Mouse (Mus musculus) ovary, adult 18-20 months (tissue): ENCODE measurements around the gene Bcas3.

Source experiments
- DNase-seq: peaks from one replicate; pipeline ENCODE4 v3.0.0; 2022; ENCODE audit warnings: low spot score, mixed read lengths

Bcas3 gene

DNA sequence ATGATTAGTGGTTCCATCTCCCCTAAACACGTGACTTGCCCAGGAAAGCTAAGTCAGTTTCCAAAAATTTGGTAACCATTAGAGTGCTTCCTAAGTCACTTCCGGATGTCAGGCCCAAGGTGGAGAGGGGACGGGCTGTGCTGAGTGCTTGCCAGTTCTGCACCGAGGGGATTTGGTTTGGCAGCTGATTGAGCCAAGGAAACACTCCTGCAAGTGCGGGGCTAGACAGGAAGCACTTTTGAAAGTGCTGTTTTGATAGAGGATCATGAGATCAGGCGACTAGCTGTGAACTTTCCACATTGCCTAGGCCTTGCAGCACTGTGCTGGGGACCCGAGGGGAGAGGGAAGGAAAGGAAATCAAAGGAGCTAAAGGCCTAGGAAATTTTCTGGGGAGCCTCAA is 262.5 kb downstream of the Bcas3 start:
- DNase-seq, result no peak

DNA sequence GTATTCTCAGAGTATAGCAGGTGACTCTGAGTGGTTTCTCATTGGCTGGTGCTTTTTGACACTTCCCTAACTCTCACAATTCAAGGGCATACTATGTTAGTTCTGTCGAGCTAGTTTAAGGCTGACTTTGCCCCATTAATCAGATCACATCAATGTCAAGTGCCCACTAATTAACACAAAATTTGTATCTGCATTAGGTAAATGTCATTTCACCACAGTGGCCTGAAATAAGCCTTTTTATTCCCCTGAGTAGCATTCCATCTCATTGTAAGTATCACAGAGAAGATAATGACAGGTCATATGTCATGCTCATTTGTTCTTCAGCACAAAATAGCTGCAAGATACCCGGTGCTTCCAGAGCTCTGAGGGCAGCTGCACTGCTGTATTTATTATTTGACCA is 268.5 kb downstream of the Bcas3 start:
- no peak for DNase-seq

DNA sequence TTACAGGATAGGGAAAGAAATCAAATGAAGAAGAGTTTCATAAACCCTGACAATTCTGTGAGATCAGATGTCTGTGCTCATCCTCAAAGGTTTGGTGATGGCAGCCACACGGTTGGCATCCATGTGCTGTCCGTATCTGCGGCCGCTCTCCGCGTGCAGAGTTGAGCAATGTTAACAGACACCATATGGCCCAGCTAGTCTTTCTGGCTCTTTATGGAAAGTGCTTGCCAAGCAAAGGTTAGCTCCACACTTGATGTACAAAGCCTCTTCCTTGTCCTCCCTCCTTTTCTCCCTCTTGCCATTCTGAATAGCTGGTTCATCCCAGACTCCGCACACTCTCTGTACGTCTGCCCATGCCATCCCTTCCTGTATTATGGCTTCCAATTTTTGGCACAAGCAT is 269.0 kb downstream of the Bcas3 start:
- DNase-seq, result no peak

DNA sequence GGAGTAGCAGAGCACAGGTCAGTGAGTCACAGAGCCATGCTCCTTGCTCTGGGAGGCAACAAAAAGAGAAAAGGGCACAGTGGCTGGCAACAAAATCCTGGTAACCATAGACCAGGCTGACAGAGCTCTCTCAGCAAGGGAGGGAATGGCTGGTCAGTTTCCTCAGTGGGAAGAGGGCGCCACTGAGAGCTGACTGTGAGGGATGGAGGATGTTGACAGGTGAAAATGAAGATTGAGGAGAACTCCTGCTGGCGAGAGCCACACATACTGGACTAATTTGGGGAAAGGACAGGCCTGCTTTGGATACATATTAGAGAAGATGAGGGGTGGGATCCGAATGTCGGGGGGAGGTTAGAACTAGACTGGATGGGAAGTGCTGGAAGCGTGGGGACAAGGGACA is 272.2 kb downstream of the Bcas3 start:
- no peak for DNase-seq

DNA sequence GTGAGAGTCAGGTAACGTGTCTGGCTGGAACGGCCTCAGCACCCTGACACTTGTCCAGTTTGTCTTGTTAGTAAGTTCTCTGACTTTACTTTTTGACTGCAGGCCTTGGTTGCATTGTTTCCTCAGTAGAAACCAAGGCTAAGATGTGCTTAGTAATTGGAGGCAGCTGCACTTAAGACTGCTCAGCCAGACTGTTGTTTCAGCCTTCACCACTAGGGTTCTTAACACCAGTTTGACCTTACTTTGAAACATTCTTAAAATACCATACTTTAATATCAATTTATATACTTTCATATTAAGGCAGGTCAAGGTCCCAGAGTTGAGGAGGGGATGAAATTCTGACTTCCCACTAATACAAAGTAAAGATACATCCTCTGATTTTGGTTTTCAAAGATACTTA is 273.9 kb downstream of the Bcas3 start:
- no peak for DNase-seq

DNA sequence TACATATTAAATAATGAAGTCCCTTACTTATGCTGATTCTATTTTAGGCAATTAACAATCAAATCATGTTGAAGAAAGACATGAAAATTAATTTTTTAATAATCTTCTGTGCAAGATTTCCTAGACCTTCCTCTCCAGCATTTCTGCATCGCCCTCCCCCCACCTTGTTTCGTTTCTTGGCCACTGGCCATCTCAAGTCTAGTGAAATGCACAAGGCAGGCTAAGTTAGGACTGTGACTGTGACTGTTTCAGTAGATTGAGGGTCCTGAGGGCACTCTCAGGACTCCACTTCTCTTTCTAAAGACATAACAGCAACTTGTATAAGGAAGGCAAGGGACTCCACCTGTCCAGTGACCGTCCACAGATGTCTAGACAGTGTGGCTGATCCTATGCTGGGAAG is 274.4 kb downstream of the Bcas3 start:
- DNase-seq, result no peak

DNA sequence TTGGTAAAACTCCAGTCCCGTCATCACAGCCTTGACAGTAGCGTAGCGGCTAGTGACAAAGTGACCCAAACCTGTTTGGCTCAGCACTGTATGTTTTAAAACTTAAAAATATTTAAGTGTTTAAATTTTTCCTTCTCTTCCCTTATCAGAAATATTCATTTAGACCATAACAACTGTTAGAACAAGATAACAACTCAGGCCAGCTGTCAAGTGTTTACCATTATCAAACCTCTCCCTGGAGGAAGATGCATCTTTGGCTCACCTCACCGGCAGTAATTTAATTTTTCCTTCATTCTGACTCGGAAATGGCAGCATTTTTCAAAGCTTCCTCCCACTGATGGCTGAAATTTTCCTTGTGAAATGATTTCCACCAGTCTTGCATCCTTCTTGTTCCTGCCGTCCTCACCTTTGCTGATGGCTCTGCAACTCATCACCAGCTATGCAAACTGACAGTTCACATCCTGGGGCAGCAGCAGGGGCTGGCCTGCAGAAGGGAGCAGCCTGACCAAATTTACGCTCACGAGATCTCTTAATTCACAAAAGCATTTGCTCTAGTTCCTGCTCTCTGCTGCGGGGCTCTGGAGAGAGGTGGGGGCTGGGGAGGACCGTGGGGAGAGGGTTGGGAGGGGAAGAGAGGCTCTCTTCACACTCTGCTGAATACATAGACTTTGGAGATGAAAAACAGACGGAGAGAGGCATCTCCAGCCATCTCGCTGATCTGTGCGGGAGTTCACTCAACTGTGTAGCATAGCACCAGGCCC is 275.5 kb downstream of the Bcas3 start:
- no peak for DNase-seq

DNA sequence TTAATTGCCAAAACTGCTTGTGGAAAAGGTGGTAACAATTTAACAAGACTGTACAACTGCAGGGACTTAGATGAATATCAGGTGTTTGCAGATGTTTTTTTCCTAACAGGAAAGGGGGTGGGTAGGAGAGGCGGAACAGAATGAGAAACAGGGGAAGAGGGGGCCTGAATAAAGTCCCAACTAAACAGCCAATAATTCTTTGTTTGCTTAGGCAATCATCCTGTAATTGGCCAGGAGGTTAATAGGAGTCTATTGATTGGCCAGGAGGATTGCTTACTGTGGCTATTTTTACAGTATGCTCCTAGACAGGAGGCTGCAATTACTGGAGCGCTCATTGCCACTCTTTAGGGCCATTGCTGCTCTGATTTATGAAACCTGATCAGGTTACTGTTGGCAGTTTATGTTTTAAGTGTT is 279.6 kb downstream of the Bcas3 start:
- DNase-seq, result no peak

DNA sequence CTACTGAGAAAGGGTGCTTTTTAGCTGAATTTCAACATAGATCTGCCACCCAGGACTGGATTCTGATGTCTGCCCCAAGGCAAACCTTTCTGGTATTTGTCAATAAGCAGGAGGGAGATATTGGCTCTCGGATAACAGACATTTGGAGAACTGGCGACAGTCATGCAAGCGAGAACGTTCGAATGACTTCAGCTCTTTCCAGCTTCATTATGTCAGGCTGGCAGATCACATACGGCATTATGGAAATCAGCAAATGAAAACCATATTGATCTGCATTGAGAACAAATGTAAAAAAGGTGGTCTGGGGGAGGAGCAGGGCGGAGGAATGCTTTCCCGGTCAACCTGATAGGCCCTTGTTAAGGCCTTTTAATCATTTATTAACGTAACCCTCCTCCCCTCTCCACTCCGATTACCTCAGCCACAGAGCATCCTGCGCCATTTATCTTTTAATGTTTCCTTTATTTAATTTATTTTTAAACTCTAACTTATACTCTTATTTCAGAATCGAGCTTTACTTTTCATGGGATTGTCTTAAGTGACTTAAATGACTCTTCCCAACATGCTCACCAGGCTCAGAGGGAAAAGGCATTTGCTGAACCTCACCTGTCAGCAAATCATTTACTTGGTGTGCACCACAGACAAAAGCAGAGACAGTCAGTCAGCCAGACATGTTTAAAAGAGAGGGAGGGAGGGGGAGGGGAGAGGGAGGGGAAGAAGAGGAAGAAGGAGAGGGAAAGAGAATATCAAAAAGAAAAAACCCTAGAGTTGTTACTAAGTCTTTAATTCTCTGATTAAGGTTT is 285.9 kb downstream of the Bcas3 start:
- no peak for DNase-seq

DNA sequence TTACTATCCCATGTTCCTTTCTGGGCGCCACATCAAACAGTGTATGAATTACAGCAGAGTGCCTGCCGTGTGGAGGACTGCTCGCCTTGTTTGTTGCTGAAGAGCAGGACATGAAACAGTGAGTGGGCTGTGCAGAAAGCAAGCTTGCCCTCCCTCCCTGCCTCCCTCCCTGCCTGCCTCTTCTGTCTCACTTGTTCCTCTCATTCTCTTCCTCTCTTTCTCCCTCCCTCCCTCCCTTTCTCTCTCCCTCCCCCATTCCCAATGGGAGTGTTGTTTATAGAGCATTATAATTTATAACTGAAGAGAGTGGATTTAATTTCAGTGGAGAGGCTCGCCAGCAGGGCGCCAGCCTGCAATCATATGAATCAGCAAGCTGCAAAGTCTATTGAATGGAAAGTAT is 287.7 kb downstream of the Bcas3 start:
- DNase-seq, result no peak

DNA sequence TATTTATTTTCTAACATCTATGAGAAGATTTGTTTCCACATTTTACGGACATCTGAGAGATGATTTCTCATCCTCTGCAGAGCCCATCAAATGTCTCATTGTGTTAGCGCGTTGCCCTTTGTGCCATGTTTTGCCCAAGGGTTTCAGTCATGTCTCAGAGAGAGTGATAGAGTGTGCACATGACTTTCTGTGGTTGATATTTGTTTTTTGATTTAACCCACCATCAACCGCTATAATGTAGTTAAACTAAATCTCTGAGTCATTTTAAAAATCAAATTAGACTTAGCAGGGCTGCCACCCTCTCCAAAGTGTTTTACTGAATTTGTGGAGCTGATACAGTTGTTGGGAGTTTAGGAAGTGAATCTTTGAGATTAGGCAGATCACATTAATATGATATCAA is 288.5 kb downstream of the Bcas3 start:
- no peak for DNase-seq

DNA sequence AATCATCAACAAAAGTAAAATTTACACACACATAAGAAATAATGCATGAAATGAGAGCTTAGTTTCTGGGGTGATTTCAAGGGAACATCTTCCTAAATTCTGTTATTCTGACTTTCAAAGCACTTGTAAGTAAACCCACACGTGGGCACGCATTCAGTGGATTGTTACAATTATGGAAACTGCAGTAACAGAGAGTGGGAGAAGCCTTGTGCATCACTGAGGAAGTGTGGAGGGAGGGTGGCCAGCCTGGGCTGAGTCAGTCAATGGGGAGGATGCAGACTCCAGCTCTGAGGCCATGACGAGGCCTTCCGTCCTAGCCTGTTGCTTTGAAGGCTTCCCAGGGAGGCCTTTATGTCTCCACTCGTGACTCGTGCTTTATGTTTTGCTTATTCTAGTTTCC is 289.6 kb downstream of the Bcas3 start:
- no peak for DNase-seq

DNA sequence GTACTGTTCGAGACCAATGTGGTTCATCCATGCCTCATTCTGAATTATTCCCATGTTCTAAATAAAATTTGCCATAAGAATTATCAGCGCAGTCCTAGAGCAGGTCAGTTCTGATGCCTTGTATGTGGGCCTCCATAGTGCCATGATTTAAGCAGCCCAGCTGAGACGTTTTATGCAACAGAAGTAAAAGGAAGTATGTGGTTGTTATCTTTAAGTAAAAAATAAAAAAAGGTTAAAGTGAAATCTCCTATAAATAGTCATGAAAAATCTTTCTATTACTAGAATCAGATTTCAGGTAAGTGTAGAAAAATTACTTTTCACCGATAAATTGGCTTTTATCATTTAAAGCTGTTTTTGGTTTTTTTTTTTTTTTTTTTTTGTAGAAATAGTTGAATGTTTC is 290.1 kb downstream of the Bcas3 start:
- DNase-seq, result no peak

DNA sequence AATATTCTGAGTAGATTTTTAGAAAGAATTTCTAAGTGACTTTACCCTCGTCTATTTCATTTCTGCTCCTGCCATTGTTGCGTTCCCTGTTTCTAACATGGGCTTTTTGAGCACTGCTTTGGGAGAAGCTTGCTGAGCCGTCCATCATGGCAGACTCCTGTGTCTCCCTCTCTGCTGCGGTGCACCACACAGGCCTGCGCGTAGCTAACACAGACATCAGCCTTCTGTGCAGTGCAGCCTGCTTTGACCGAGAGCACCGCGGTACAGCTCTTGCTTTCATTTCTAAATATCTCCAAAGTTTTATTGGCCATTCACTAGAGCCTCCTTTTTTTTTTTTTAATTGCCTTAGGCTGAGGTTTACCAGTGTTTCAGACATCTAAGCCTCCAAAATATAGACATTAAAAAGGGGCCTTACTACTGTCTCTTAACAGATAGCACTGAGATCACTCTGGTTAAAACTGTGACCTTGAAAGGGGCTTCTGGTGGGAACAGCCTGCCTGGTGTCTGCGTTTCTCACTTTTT is 290.6 kb downstream of the Bcas3 start:
- DNase-seq, result no peak

DNA sequence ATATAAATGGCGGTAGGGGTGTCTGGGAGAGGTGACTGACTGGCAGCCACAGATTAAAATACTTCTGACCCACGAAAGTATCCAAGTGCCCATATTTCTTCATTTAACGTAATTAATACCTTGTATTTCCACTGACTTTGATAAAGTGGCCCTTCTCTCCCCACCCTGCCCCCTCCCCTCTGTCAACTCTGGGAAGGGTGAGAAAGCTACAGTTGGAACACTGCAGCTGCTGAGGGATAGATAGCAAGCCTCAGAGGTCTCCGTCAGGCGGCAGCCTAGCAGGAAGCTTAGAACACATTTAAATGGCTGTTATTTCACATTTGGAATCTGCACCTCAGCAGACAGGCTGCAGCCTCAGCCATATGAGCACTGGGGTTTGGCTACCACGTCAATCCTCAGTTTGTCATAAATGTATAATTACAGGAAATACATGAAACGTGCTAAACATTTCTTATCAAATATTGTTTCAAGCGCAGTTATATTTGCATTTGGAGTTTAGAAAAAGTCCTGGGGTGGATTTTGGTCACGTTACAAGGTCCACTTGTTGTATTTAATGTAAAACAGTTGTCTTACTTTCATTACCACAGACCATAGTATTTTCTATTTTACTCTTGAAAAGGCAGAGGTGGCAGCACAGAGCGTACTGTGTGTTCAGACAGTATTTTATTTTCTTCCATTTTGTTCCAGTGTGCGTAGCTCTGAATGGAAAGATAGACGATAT is 291.2 kb downstream of the Bcas3 start:
- no peak for DNase-seq

DNA sequence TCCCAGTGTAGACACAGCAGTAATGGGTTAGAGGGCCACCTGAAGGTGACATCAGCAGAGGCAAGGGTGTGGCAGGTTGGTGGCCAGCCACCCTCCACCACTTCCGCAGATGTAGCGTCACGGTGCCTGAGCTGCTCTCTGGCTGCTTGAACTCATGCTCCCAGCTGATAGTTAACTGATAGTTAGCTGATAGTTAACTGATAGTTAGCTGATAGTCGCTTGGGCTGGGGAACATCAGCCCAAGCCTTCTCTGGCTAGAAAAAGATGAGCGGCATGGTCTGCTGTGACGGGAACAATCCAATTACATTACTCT is 291.7 kb downstream of the Bcas3 start:
- DNase-seq, result no peak

DNA sequence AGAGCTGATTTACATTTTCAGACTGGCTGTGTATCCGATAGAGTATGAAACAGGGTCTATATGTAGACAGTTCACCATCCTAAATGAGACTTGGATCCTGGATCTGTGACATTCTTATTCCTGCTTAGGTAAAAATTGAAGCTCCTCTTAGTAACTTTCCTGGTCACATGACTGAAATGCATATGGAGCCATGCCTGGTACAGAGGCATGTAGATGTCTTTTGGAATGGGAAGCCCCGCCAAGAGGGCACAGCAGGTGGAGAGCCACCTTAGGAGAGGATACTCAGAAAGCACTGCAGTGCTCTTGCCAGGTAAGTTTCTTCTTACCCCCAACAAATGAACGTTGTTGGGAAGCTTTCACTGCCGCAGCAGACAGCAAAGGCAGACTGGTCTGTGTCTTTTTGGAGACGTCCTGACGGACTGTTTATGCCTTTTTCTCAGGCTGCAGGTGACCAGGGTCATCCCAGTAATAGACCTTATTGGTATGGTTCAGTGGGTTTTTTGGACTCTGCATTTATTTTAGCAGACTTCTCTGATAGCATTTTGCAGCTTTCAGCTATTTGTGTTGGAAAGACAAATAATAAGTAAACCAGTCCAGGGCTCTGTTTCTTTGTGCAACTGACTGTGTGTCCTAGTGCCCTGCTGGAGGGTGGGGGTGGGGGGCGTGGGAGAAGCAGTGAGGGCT is 292.3 kb downstream of the Bcas3 start:
- DNase-seq, result no peak

DNA sequence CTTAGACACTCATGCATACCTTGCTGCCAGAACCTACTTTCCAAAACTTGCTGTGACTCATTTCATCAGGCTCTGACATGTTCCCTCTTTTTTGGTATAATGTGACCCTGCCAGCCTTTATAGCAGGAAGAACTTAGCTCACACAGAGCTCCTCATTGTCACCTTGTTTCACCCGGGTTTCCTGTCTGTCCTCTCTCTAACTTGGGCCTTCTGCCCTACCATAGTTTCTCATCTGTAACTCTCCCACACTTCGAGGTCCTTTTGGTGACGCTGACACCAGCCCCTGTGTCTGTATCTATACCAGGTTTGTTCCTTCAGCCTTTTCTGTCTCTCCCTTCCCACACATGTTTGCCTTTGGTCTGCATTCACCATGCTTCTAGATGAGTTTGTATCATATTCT is 295.9 kb downstream of the Bcas3 start:
- no peak for DNase-seq

DNA sequence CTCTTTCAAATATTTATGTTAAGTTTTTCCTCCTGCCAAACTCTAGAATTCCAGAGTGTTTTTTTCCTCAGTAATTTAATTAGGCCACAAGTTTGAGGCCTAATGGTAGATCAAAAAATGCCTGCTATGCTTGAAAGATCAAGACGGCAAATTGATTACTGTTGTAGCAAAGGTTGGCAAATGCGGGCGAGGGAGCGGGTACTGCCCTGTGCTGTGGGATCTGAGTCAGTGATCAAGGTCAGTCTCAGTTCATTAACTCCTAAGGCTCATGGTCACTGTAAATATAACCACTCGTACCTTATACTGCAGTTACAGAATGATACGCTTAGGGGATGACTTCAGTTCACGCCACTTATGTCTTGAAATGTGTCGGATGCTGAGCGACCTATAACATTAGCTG is 296.4 kb downstream of the Bcas3 start:
- no peak for DNase-seq

DNA sequence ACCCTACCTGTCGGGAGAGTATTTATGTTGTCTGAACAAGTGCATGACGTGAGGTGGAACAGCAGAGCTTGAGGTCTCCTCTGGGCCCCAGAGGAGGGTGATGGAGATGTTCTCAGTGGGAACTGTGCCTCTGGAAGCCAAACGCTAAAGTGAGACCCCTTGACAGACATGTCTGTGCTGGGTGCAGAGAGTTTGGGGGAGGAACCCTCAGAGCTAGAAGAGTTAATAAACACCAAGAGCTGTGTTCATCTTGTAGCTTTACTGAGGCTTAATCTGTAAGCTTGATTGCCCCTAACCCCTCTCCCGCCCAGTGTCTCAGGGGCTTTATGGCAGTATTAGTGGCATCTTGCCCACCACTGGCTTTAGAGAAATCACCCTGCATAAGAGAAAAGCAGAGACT is 304.5 kb downstream of the Bcas3 start:
- DNase-seq, result no peak

DNA sequence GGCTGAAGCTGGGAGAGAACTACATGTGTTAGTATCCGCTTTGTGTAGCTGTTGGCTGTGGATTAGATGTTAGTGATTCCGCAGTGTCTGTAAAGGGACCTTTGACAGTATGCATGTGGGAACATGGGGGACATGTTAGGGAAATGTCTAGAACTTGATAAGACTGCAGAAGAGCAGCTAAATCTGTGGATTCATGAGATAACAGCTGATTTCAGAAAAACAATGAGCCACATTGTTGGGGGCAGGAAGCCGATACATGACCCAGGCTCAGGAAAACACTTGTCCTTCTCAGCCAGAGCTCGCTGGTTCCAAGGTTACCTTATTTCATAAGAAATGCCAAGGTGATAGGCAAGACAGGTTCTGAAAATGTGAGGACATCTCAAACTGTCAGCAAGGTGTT is 307.3 kb downstream of the Bcas3 start:
- DNase-seq, result no peak

DNA sequence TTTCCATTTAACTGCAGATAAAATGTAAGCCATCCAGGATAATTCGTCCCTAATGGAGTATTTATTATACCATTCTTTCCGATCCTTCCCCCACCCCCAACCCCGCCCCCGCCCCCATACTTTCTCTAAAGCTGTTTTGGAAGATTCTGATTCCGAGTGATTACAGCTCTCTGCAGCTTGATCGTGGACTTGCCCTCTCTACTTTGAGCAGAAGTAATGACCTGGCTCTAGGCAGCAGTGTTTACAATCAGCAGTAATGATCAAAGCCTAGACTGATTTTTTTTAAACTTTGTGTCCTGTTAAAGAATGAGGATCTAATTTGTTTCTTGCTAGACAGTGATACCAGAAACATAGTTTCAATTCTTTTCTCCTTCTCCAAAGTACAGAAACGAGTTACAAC is 314.2 kb downstream of the Bcas3 start:
- no peak for DNase-seq
